Mouse (Mus musculus) forebrain, embryonic 14.5 days (tissue): ENCODE measurements around the gene Mettl8. TPM values are rescaled to one million over a fixed set of nuclear protein-coding genes. Genes with fewer than 3 reads are reported as not detected.

Source experiments
- ATAC-seq: fragments of 200-750 bp; cut with Nextera tagmentation; 2 replicates; pipeline ENCODE4 v1.8.0; 2017; ENCODE audit warnings: mild to moderate bottlenecking, moderate library complexity
- DNase-seq: peaks from one replicate; pipeline ENCODE4 v3.0.0-alpha.2; 2015; ENCODE audit warnings: low spot score
- H3K27ac ChIP-seq: fragments of 300-500 bp; sonication (generic); 2 replicates; pipeline ENCODE4 v1.5.1; 2014; ENCODE audit warnings: low read depth, mild to moderate bottlenecking, control low read depth, low read length, moderate library complexity
- H3K27me3 ChIP-seq: fragments of 300-500 bp; sonication (generic); replicated peaks from 2 replicates; pipeline ENCODE4 v1.6.1; 2014; ENCODE audit warnings: low read length, control low read depth, mixed read lengths; ENCODE audit not compliant: control insufficient read depth, insufficient read depth
- H3K36me3 ChIP-seq: fragments of 300-500 bp; sonication (generic); 2 replicates; pipeline ENCODE4 v1.6.1; 2014; ENCODE audit warnings: low read length, control low read depth; ENCODE audit not compliant: control insufficient read depth, insufficient read depth
- H3K4me1 ChIP-seq: fragments of 300-500 bp; sonication (generic); 2 replicates; pipeline ENCODE4 v1.6.1; 2014; ENCODE audit warnings: antibody characterized with exemption, low read length, control low read depth; ENCODE audit not compliant: control insufficient read depth, insufficient read depth
- H3K4me2 ChIP-seq: fragments of 300-500 bp; sonication (generic); 2 replicates; pipeline ENCODE4 v1.6.1; 2014; ENCODE audit warnings: mild to moderate bottlenecking, control low read depth, low read length
- H3K4me3 ChIP-seq: fragments of 300-500 bp; sonication (generic); 2 replicates; pipeline ENCODE4 v1.5.1; 2014; ENCODE audit warnings: low read depth, low read length, control low read depth
- H3K9ac ChIP-seq: fragments of 300-500 bp; sonication (generic); 2 replicates; pipeline ENCODE4 v1.6.1; 2014; ENCODE audit warnings: mild to moderate bottlenecking, low read length, control low read depth, moderate library complexity
- H3K9me3 ChIP-seq: fragments of 300-500 bp; sonication (generic); replicated peaks from 2 replicates; pipeline ENCODE4 v1.6.1; 2016; ENCODE audit warnings: low read length, control low read depth, mixed read lengths; ENCODE audit not compliant: control insufficient read depth
- WGBS: fragments of 180-500 bp; shearing (Covaris S2); extraction: QIAGEN DNeasy Blood & Tissue Kit; methylation state at CpG from one replicate; pipeline ENCODE4 v1.1.7; 2014; 5-methylcytosine and 5-hydroxymethylcytosine counted together
- polyA plus RNA-seq: library from polyadenylated mRNA; unstranded; fragments of >200 nt; fragmentation: Nextera tagmentation; extraction: Ambion mirVana; gene quantifications from 2 replicates; pipeline ENCODE4 v1.2.1, GENCODE M21; 2014

The Mettl8 gene
- polyA plus RNA-seq, 1 experiment from 2014 or later = 19.1 TPM

GRCm38 (mm10) chr2:70974769-70975168, 80.6 kb downstream of the Mettl8 start:
- Histone ChIP-seq H3K36me3 (no peaks in the 10 kb centered on the region), H3K27ac (no peak overlapping the region), H3K4me1 (no peaks in the 10 kb centered on the region), H3K9ac (no peak overlapping the region), H3K4me2 (no peak overlapping the region), H3K9me3 (no peaks in the 10 kb centered on the region), H3K27me3 (no peaks in the 10 kb centered on the region), H3K4me3 (no peak overlapping the region)
- DNase-seq (no peak), ATAC-seq (no peak)
- WGBS = 95% methylated on average over 6 of the region's 6 CpGs

GRCm38 (mm10) chr2:70972795-70973518, 82.4 kb downstream of the Mettl8 start:
- Histone ChIP-seq H3K4me2 (peak overlapping the region; percentile 10; the same call in 1 of the 2 replicates), H3K9me3 (no peaks in the 10 kb centered on the region), H3K4me3 (no peak overlapping the region), H3K27me3 (no peaks in the 10 kb centered on the region), H3K4me1 (no peaks in the 10 kb centered on the region), H3K36me3 (no peaks in the 10 kb centered on the region), H3K27ac (peak overlapping the region; percentile 50; the same call in 1 of the 2 replicates), H3K9ac (peak overlapping the region; percentile 9; the same call in 1 of the 2 replicates)
- ATAC-seq (peak; percentile 55; the same call in 1 of the 2 replicates), DNase-seq (peak; percentile 67)
- 37% methylated on average over 16 of the region's 16 CpGs for WGBS

- Histone ChIP-seq H3K36me3 (no peaks in the 10 kb centered on the region), H3K9me3 (no peaks in the 10 kb centered on the region), H3K4me2 (no peak overlapping the region), H3K27ac (no peak overlapping the region), H3K9ac (no peak overlapping the region), H3K4me1 (no peaks in the 10 kb centered on the region), H3K4me3 (no peak overlapping the region), H3K27me3 (no peaks in the 10 kb centered on the region)
- ATAC-seq (no peak), DNase-seq (no peak)
- 72% methylated on average over 7 of the region's 7 CpGs for WGBS
These were observed 85.1 kb downstream of the Mettl8 start for GRCm38 (mm10) chr2:70970158-70970741.

- Histone ChIP-seq H3K36me3 (no peaks in the 10 kb centered on the region), H3K9me3 (no peaks in the 10 kb centered on the region), H3K27ac (no peak overlapping the region), H3K27me3 (no peaks in the 10 kb centered on the region), H3K9ac (no peak overlapping the region), H3K4me2 (no peak overlapping the region), H3K4me3 (no peak overlapping the region), H3K4me1 (no peaks in the 10 kb centered on the region)
- ATAC-seq = no peak
- WGBS = 76% methylated on average over 2 of the region's 2 CpGs
- DNase-seq = no peak
These were observed 87.1 kb downstream of the Mettl8 start for GRCm38 (mm10) chr2:70968305-70968704.

DNA sequence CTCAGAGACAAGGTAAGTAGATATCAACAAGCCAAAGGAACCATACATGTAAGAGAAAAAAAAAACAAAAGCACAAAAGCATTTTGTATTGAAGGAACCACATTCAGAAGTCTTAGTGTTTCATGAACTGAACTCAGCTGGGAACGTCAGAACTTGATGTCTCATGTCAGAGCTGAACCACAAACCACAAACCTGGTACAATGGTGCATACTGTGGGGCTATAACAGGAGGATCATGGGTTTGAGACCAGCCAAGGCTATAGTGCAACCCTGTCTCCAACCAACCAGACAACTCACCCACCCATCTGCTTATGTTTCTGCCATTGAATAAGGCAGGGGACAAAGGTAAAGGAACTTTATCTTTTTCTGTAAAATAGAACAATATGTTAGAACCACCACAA, 88.2 kb downstream of the Mettl8 start:
- WGBS = 50% methylated on average over 1 of the region's 1 CpGs
- no peaks in the 10 kb centered on the region for H3K27me3 ChIP-seq
- no peak overlapping the region for H3K4me3 ChIP-seq
- H3K9me3 ChIP-seq = no peaks in the 10 kb centered on the region
- H3K27ac ChIP-seq = no peak overlapping the region
- ATAC-seq = no peak
- no peaks in the 10 kb centered on the region for H3K4me1 ChIP-seq
- DNase-seq = no peak
- no peak overlapping the region for H3K4me2 ChIP-seq
- H3K9ac ChIP-seq = no peak overlapping the region
- no peaks in the 10 kb centered on the region for H3K36me3 ChIP-seq

DNA sequence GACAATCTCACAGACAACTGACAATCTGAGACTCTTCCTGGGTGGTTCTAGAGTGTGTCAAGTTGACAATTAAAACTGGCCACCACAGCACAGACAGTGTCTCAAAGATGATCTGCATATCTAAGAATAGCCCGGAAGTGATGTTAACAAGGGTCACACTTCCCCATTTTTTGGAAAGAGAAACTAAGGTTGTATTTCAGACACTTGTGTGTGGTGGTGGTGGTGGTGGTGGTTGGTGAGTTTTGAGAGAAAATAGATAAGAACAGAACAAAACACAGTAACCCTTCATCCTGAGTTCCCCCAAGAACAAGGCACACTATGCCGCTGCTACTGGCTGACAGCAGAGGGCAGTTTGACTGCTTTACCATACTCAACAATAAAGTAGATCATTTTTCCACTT, 90.6 kb downstream of the Mettl8 start:
- 92% methylated on average over 2 of the region's 2 CpGs for WGBS
- Histone ChIP-seq H3K27ac (no peak overlapping the region), H3K9me3 (no peaks in the 10 kb centered on the region), H3K9ac (no peak overlapping the region), H3K4me1 (no peaks in the 10 kb centered on the region), H3K36me3 (no peaks in the 10 kb centered on the region), H3K27me3 (no peaks in the 10 kb centered on the region), H3K4me3 (no peak overlapping the region), H3K4me2 (no peak overlapping the region)
- ATAC-seq = no peak
- no peak for DNase-seq

- WGBS = 89% methylated on average over 1 of the region's 1 CpGs
- Histone ChIP-seq H3K9me3 (no peaks in the 10 kb centered on the region), H3K27ac (no peak overlapping the region), H3K4me1 (no peaks in the 10 kb centered on the region), H3K27me3 (no peaks in the 10 kb centered on the region), H3K4me2 (no peak overlapping the region), H3K4me3 (no peak overlapping the region), H3K36me3 (no peaks in the 10 kb centered on the region), H3K9ac (no peak overlapping the region)
- ATAC-seq (no peak), DNase-seq (no peak)
These were observed 92.5 kb downstream of the Mettl8 start for GRCm38 (mm10) chr2:70962921-70963320.

DNA sequence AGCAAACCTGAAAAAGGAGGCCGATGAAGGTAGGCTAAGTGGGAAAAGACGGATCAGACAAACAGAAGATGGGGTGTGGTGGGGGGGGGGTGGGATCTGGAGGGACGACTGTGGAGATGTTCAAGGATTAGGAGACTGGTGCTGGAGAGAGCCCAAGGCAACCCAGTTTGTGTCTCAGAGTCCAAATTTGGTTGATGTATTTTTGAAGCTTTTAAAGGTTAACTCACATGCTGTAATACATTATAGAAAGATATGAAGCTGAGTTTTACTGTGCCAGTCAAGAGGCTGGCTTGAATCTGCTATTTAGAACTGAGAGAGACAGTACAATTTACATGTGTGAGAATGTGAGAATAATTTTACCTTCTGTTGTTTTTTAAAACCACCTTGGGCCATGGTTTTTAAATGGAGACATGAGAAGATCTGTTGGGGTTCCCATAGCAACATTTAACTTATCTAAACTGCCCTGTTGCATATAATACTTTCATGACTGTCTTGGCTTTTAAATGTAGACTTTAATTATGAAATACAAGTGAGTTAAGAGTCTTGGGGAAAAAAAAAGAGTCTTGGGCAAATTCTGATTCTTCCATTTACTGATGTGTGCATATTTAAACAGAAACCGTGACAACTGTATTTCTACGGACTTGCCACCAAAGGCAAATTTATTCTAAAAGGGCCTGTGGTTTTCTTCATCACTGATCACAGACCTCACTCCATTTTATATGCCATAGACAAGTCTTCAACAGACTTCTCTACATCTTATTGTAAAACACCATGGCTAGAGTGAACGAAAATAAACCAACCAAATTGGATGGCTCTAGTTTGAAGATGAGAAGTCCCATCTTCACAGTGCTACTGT, 94.1 kb downstream of the Mettl8 start:
- H3K4me3 ChIP-seq = no peak overlapping the region
- no peak for DNase-seq
- no peak overlapping the region for H3K9ac ChIP-seq
- no peaks in the 10 kb centered on the region for H3K4me1 ChIP-seq
- no peaks in the 10 kb centered on the region for H3K27me3 ChIP-seq
- WGBS = 73% methylated on average over 6 of the region's 6 CpGs
- H3K36me3 ChIP-seq = no peaks in the 10 kb centered on the region
- H3K4me2 ChIP-seq = no peak overlapping the region
- no peak overlapping the region for H3K27ac ChIP-seq
- no peak for ATAC-seq
- H3K9me3 ChIP-seq = no peaks in the 10 kb centered on the region
